Mouse (Mus musculus) urinary bladder, postnatal 36 days (tissue): ENCODE measurements around the gene Siglec1.
A peak's percentile ranks its signal among the peaks of the same experiment; 100 is the strongest.
"Not testable (repeated sequence)": the region's sequence is repeated elsewhere in the genome, so short reads cannot be mapped to it uniquely, and the experiment has no call there.

ENCODE experiments used
- DNase-seq, 2 experiments: peaks; one replicate each; pipeline ENCODE4 v3.0.0; 2022; ENCODE audit warnings: low spot score in 2 of 2, mixed read lengths in 1 of 2

Siglec1 gene

GRCm38 (mm10) chr2:131052862-131053418 is 33.6 kb downstream of the Siglec1 start:
- DNase-seq: no peak

DNA sequence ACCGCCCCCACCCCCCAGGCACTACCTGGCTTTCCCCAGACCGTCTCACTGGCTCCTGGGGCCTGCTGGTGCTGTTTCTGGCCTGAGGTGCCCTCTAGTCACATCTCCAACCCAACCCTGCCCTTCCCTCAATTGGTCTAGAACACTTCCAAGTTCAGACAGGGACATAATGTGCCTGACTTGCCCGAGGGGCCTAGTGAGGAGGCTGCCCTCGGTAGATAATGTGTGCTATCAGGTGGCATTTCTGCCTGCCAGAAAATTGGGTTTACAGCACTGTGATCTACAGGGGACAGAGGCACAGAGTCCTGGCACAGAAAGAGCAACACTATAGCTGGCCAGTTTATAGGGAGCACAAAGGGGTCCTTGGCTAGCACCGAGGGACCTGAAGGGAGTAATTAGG is 34.5 kb downstream of the Siglec1 start:
- DNase-seq: no peak

DNA sequence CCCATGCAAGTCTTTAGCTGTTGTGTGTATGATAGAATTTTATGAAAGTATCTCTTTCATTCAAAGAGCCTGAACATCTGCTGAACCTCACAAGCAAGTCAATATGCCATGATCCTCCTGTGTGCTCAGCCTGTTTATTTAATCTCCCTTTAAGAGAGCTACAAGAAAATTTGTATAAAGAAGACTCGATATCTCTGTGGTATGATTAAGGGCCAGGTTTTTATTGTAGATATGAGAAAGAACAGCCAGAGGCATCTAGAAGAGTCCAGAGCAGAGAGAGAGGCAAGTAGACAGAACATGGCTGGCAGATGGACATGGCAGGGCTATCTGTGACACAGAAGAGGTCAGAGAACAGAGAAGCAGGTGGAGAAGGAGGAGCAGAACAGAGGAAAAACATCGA is 40.5 kb downstream of the Siglec1 start:
- no peak for DNase-seq

DNA sequence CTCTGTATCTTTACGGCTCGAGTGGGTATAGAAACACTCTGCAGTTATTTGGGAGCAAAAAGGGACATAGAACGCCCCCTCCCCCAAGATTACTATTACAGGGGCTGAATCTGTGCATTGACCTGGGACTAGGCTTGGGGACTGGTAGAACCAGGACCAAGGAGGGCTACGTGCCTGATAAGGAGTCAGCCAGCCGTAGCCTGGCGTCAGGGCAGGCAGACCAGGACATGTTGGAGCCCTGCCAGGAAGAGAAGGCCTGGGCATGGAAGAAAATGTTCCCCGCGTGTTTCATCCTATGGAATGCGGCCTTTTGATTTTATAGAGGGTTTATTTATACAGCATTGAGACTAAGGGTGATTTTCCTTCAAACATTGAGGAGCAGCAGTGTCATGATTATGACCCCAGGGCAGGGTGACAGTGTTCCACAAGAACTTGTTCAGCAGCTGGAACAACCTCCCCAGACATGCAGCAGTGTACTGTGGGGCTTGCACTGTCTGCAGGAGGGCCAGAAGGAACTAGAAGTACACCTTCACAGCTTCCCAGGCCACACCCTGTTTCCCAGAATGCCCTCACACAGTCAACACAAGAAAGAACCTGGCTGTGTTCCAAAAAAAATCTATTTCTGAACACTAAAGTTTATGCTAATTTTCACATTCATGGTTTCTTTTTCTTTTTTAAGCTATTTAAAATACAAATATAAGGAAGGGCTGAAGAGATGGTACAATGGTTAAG is 41.4 kb downstream of the Siglec1 start:
- DNase-seq: no peak

DNA sequence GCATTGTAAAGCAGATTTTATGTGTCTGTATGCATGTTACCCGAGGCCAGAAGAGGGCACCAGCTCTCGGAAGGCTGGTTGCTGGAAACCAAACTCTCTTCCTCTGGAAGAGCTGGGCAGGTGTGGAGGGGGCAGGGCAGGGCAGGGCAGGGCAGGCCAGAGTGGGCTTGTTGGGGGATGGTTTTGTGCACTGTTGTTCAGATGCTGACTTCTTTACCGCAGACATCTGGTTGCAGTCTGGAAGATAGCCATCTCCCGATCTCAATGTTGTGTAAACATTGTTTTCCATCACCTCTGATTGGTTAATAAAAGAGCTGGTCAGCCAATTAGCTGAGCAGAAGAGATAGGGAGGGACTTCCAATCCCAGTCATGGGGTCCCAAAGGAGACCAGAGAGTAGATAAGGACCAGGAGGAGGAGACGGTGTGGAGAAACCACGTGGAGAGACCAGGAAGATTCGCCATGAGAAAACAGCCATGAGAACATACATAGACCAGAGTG is 42.2 kb downstream of the Siglec1 start:
- DNase-seq: no peak

- DNase-seq: no peak
Observed at GRCm38 (mm10) chr2:131042988-131043387, 43.6 kb downstream of the Siglec1 start, which contains the start of gene Gfra4. Gfra4 (minus strand) TSS chr2:131043088.

DNA sequence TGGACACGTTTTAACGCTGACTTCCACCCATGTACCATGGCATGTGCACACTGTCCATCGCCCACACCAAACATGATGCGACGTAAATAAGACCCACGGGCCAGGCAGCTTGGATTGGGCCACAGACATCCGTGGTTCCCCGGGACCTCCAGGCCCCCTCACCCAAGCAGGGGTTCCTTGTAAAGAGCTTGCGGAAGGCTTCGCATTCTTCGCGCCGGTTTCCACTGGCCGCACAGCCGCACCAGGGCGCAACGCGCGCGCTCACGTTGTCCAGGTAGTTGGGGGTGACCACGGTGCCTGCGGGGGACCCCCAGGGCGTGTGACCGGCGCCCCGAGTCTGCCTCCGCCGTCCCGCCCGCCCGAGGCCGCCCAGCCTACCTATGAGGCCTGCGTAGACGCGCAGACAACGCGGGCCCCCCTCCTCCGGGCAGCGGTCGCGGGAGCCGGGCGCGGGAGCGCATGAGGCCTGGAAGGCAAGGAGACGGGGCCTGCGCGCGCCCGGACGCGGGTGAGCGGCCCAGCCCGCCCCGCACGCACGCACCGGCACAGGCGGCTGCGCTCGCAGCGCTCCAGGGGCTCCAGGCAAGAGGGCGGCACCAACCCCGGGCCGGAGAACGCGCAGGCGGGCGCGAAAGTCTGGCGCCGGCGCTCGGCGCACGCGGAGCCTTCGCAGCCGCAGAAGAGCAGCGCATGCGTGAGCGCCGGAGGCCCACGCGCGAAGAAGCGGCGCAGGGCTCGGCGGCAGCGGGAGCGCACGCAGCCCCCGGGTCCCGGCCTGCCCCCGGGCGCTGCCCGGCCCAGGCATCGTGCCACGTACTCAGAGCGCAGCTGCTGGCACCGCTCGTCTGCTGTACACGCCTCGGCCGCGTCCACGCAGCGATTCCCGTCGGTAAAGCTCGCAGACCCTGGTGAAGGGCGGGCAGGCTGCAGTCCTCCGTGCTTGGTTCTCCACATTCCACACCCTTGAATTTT is 45.4 kb downstream of the Siglec1 start:
- DNase-seq: no peak

DNA sequence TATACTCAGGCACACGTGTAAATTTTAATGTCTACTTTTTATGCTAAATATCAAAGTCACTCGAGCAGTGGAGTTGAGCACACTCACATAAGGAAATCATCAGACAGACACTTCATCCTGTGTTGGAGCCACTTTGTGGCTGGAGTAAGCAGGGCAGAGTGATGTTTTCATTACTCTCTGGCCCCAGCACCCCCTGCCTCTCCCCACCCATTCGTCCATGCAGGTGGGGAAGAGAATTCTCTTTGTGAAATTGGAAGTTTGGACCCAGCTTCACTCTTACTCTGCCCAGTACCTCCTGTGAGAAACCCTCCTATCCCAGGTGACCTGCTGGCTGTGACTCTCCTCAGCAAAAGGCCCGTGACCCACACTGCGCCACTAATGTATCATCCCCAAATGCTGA is 47.9 kb downstream of the Siglec1 start:
- no peak for DNase-seq

DNA sequence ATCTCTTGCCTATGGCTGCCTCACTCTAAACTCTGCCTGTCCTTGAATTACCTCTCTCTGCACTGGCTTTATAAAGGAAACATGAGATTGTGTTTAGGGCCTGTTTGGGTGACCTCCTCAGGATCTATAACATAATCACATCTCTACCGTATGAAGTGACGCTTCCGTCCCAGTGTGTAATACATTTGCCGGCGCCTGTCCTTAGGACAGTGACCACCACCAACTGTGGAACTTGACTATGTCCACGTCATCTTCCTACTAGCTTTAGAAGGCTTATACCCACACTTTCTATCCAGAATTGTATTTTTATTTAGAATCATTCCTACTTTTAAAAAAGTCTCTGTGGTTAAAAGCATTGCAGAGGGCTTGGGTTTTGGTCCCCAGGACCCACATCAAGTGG is 48.4 kb downstream of the Siglec1 start:
- DNase-seq: no peak

DNA sequence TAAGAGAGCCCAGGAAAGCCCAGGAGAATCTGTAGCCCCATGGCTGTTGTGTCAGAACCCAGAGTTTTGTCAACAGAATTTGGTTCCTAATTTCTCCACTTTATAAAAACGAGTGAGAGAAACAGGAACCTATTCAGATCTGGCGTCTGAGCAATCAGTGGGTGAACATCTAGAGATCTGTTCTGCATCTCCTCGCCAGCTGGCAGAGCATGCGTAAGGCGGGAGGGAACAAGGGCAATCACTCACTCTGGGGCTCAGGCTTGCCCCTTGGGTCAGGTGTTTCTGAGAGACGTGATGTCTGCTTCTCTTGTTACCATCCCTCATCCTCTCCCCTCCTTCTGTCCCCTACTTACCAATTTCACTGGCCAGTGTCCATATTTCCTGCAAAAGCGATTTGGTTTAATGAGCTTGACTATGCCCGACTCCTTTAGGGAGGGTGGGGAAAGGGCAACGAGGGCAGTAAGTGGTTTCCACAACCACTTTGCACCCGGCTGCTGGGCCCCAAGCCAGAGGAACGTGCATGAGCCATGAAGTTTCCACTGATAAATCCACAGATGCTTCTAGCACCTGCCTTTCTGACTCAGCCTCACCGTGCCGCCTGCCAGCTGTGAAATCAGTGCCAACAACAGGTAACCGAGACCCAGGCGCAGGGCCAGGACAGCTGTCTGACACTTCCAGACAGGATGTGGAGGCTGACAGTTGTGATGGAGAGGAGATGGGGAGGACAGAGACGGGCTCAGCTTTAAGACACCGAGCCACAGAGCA is 49.2 kb downstream of the Siglec1 start:
- DNase-seq: no peak

- no peak for DNase-seq
Observed at GRCm38 (mm10) chr2:131036757-131037156, 49.8 kb downstream of the Siglec1 start.

- DNase-seq: no peak
Observed at GRCm38 (mm10) chr2:131036343-131036742, 50.2 kb downstream of the Siglec1 start.

- DNase-seq: not testable (repeated sequence)
Observed at GRCm38 (mm10) chr2:131031406-131031805, 55.2 kb downstream of the Siglec1 start.

DNA sequence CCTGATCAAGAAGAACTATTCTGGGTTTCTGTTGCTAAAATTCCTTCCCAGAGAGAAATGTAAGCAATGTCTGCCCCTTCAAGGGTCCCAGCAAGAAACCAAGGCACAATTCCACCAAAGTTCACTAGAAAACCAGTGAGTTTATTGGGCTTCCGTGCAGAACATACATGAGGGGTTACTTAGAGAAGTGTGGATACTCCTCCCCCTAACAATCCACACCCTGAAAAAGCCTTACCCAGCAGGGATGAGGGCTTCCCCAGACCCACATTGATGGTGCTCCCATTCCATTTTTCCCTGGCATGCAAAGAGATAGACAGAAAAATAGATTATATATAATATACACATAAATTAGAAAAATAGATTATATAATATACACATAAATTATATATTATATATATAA is 55.6 kb downstream of the Siglec1 start:
- DNase-seq: no peak

DNA sequence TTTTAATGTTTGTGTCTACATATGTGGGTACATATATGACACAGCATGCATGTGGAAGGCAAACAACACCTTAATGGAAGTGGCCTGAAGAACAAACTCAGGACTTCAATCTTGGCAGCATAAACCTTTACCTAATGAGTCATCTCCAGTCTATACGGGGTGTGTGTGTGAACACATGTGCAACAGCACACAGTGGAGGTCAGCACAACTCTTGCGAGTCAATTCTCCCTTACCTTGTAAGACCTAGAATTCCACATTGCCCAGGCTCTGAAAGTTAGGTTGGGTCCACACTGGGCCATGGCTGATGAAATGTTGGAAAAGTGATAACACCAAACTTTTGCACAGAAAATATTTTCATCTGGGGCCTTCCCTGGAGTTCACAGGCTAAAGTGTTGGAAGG is 56.0 kb downstream of the Siglec1 start:
- DNase-seq: no peak

DNA sequence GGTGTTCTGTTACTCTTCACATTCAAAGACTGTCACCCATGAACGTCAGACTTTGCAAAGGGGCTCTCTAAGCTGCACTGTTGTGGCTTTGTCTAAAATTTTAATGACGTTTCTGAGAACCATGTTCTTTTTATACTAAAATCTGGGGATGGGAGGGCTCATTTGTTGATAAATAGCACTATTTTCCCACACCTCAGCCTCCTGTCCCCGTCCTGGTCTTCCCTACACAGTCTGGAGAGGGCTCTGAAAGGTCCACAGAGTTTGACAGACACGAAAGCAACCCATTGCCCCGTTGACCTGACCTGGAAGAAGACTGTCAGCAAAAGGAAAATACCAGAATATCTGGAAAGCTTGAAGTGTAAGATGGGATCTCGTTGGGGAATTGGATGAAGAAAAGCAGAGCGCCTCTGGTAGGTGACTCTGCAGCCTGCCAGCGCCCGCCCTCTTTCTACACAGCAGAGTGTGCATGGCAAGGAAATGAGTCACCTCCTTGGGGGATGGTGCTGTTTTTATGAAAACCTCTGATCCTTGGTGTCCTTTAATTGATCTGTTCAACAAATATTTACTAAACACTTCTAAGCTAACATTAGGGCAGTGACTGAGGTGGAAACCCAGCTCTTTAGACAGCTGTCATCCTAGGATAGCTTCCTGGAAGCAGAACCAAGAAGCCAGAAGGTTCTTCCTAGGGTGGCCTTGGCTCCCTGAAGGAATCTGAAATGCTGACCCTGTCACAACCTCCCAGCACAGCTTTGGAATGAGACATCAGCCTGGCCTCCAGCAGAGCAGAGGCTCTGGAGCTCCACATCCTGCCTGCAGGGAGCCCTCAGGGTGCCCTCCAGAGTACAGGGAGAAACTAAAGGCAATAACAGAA is 57.3 kb downstream of the Siglec1 start:
- DNase-seq: peak; percentile 47 to 52

- no peak for DNase-seq
Observed at GRCm38 (mm10) chr2:131026941-131027340, 59.6 kb downstream of the Siglec1 start.

DNA sequence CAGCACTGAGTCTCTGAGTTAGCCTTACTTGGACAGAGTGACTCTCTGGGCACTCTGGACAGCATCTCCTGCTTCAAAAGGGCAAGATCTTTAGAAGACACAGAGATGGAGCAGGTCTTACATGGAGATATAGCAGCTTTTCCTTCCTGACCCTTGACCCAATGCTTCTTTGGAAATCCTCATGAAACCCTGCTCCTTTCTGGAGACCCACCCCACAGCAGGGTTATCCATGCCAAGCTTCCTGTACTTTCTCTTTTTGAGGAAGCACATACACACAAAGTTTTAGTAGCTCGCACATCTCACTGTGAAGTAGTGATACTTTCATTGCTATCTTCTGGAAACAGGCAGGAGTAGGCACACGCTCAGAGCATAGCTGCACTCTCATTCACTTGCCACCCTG is 61.3 kb downstream of the Siglec1 start:
- no peak for DNase-seq
